Mouse (Mus musculus) forebrain, embryonic 11.5 days (tissue): ENCODE measurements around the gene Ccnd2. TPM values are rescaled to one million over a fixed set of nuclear protein-coding genes. Genes with fewer than 3 reads are reported as not detected.

ENCODE experiments used
- ATAC-seq: fragments of 200-750 bp; cut with Nextera tagmentation; replicated peaks from 2 replicates; pipeline ENCODE4 v1.8.0; 2017; ENCODE audit warnings: moderate TSS enrichment; ENCODE audit not compliant: low FRiP score
- DNase-seq: peaks from one replicate; pipeline ENCODE4 v3.0.0-alpha.2; 2017; ENCODE audit warnings: low spot score
- H3K27ac ChIP-seq: fragments of 300-500 bp; sonication (generic); 2 replicates; pipeline ENCODE4 v1.5.1; 2014; ENCODE audit warnings: low read depth, low read length
- H3K27me3 ChIP-seq: fragments of 300-500 bp; sonication (generic); 2 replicates; pipeline ENCODE4 v1.6.1; 2014; ENCODE audit warnings: mild to moderate bottlenecking, low read length, mixed read lengths; ENCODE audit not compliant: control insufficient read depth, insufficient read depth
- H3K36me3 ChIP-seq: fragments of 300-500 bp; sonication (generic); 2 replicates; pipeline ENCODE4 v1.6.1; 2014; ENCODE audit warnings: mild to moderate bottlenecking, low read length, moderate library complexity, mixed read lengths; ENCODE audit not compliant: control insufficient read depth, insufficient read depth
- H3K4me1 ChIP-seq: fragments of 300-500 bp; sonication (generic); replicated peaks from 2 replicates; pipeline ENCODE4 v1.6.1; 2014; ENCODE audit warnings: low read length, mixed read lengths; ENCODE audit not compliant: control insufficient read depth, insufficient read depth
- H3K4me2 ChIP-seq: fragments of 300-500 bp; sonication (generic); 2 replicates; pipeline ENCODE4 v1.6.1; 2014; ENCODE audit warnings: low read depth, mild to moderate bottlenecking, low read length, moderate library complexity, mixed read lengths; ENCODE audit not compliant: severe bottlenecking
- H3K4me3 ChIP-seq: fragments of 300-500 bp; sonication (generic); 2 replicates; pipeline ENCODE4 v1.5.1; 2014; ENCODE audit warnings: low read depth, low read length
- H3K9ac ChIP-seq: fragments of 300-500 bp; sonication (generic); 2 replicates; pipeline ENCODE4 v1.6.1; 2014; ENCODE audit warnings: low read length
- H3K9me3 ChIP-seq: fragments of 300-500 bp; sonication (generic); 2 replicates; pipeline ENCODE4 v1.6.1; 2016; ENCODE audit warnings: low read length, mixed read lengths; ENCODE audit not compliant: control insufficient read depth
- WGBS: fragments of 180-500 bp; shearing (Covaris S2); extraction: QIAGEN DNeasy Blood & Tissue Kit; methylation state at CpG from one replicate; pipeline ENCODE4 v1.1.7; 2014; 5-methylcytosine and 5-hydroxymethylcytosine counted together
- polyA plus RNA-seq: library from polyadenylated mRNA; unstranded; fragments of >200 nt; fragmentation: Nextera tagmentation; extraction: Ambion mirVana; gene quantifications from 2 replicates; pipeline ENCODE4 v1.2.1, GENCODE M21; 2014

The Ccnd2 gene
- polyA plus RNA-seq, 1 experiment from 2014 or later: 1,292 TPM

DNA sequence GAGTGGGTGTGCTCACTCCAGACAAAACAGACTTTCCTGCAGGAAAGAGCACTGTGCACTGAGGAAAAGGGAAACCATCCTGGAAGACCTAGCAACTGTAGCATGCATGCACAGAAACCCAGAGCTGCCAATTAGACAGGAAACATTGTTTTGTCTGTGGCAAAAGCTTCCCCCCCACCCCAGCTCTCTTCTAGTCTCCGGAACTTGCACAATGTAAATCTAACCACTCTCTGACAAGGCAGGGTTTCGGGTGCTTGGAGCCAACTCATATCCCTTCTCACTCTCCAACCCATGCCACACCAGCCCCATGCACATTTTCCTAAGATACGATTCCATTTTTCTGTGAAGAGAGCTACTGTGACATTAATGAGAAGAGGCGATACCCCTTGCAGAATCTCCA, 13.7 kb upstream of the Ccnd2 start:
- no peak for DNase-seq
- no peaks in the 10 kb centered on the region for H3K4me1 ChIP-seq
- H3K4me3 ChIP-seq: no peak overlapping the region
- H3K36me3 ChIP-seq: no peaks in the 10 kb centered on the region
- H3K27ac ChIP-seq: no peak overlapping the region
- WGBS: 73% methylated on average over 4 of the region's 4 CpGs
- H3K27me3 ChIP-seq: no peaks in the 10 kb centered on the region
- no peak for ATAC-seq
- H3K9ac ChIP-seq: no peak overlapping the region
- no peaks in the 10 kb centered on the region for H3K9me3 ChIP-seq
- no peak overlapping the region for H3K4me2 ChIP-seq

- DNase-seq: no peak
- Histone ChIP-seq H3K4me2 (no peak overlapping the region), H3K36me3 (no peaks in the 10 kb centered on the region), H3K4me1 (no peaks in the 10 kb centered on the region), H3K27me3 (no peaks in the 10 kb centered on the region), H3K9me3 (no peaks in the 10 kb centered on the region), H3K9ac (no peak overlapping the region), H3K4me3 (no peak overlapping the region), H3K27ac (no peak overlapping the region)
- WGBS: 79% methylated on average over 6 of the region's 6 CpGs
- ATAC-seq: no peak
Observed at GRCm38 (mm10) chr6:127162842-127163241, 10.8 kb upstream of the Ccnd2 start.

DNA sequence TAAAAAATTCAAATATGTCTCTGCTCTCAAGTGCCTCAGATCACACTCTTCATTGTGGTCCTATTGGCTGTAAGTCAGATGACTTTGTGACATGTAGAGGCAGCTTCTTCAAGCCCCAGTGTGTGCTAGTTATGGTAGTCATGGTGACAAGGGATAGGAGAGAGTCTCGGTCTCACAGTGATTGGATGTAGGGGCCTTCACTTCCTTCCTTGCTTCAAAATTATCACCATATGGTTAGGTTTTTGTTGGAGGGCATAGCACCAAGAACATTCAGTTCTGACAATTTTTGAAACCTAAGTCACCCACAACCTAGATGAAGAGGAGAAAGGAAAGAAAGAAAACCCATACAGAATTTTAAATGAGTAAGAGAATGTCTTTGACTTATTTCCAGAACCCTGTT, 5.3 kb upstream of the Ccnd2 start:
- ATAC-seq: no peak
- H3K4me2 ChIP-seq: no peak overlapping the region
- H3K27me3 ChIP-seq: peaks cover 19% of the 10 kb centered on the region
- no peak for DNase-seq
- no peak overlapping the region for H3K9ac ChIP-seq
- no peaks in the 10 kb centered on the region for H3K9me3 ChIP-seq
- peaks cover 18% of the 10 kb centered on the region for H3K4me1 ChIP-seq
- H3K4me3 ChIP-seq: no peak overlapping the region
- H3K36me3 ChIP-seq: no peaks in the 10 kb centered on the region
- no peak overlapping the region for H3K27ac ChIP-seq
- WGBS: 50% methylated on average over 1 of the region's 1 CpGs

DNA sequence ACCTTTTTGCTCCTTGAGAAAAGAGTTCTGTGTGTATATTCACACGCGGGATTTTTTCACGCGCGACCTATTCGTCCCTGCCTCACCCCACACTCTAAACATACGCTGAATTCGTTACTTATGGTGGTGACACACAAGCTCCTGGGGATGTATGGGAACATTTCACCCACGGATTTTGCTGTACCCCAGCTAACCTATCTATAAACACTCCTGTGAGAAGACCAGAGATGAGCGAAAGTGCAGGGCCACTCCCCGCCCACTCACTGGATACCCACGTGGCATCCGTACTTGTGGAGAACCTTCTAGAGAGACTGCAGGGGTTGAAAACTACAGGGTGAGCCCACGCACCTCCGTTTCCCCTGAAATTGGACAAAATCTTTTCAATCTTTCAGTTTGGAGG, 3.5 kb upstream of the Ccnd2 start:
- WGBS: under 1% methylated on average over 15 of the region's 15 CpGs

GRCm38 (mm10) chr6:127154708-127155268, 2.8 kb upstream of the Ccnd2 start:
- Histone ChIP-seq H3K4me3 (peak overlapping the region; percentile 86), H3K9me3 (no peaks in the 10 kb centered on the region), H3K4me1 (peaks cover 29% of the 10 kb centered on the region), H3K9ac (peak overlapping the region; percentile 32), H3K4me2 (peak overlapping the region; percentile 82), H3K27me3 (peaks cover 19% of the 10 kb centered on the region), H3K36me3 (no peaks in the 10 kb centered on the region), H3K27ac (no peak overlapping the region)
- ATAC-seq (no peak), DNase-seq (peak; percentile 92)
- WGBS: 1% methylated on average over 34 of the region's 34 CpGs

More for the DNA sequence above, 3.5 kb upstream of the Ccnd2 start:
- ATAC-seq (no peak), DNase-seq (peak; percentile 57)
- no peak overlapping the region for H3K27ac ChIP-seq
- H3K36me3 ChIP-seq: no peaks in the 10 kb centered on the region
- H3K27me3 ChIP-seq: peaks cover 19% of the 10 kb centered on the region
- H3K4me1 ChIP-seq: peaks cover 29% of the 10 kb centered on the region
- no peaks in the 10 kb centered on the region for H3K9me3 ChIP-seq
- H3K4me3 ChIP-seq: peak overlapping the region; percentile 86
- H3K4me2 ChIP-seq: peak overlapping the region; percentile 82
- H3K9ac ChIP-seq: peak overlapping the region; percentile 32

- ATAC-seq: no peak
- Histone ChIP-seq H3K27me3 (peaks cover 19% of the 10 kb centered on the region), H3K9me3 (no peaks in the 10 kb centered on the region), H3K36me3 (no peaks in the 10 kb centered on the region), H3K4me3 (peak overlapping the region; percentile 86), H3K4me1 (peaks cover 29% of the 10 kb centered on the region), H3K9ac (peak overlapping the region; percentile 32), H3K27ac (peak overlapping the region; percentile 10; the same call in 1 of the 2 replicates), H3K4me2 (peak overlapping the region; percentile 82)
- under 1% methylated on average over 30 of the region's 30 CpGs for WGBS
- DNase-seq: peak; percentile 68
Observed at GRCm38 (mm10) chr6:127153972-127154707, 2.1 kb upstream of the Ccnd2 start.

DNA sequence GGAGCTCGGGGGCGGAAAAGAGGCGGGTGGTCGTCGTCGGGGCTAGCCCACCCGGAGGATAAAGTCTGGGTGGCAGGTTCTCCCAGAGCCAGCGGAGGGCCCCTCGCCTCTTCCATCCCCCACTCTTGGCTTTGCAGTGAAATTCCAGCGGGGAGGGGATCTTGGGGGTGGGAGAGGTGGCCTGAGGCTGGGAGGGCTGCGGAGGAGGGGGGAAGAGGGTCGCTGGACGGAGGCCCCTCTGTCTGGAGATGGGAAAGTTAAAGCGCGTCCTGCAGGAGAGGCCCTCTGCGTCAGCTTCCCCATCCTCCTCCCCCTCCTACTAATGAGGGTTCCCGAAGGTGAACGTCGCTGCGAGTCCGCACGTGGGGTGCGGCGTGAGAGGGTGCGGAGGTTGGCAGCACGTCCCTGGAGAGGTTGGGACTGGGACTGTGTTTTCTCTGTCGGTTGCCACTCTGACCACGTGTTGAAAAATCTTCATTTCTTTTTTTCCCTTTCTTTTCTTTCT, 1.4 kb upstream of the Ccnd2 start:
- Histone ChIP-seq H3K4me3 (peak overlapping the region; percentile 86), H3K9ac (peak overlapping the region; percentile 32), H3K36me3 (no peaks in the 10 kb centered on the region), H3K27ac (peak overlapping the region; percentile 91), H3K27me3 (peaks cover 19% of the 10 kb centered on the region), H3K4me1 (peaks cover 29% of the 10 kb centered on the region), H3K9me3 (no peaks in the 10 kb centered on the region), H3K4me2 (peak overlapping the region; percentile 82)
- 0% methylated on average over 27 of the region's 28 CpGs for WGBS
- DNase-seq (peak; percentile 89), ATAC-seq (peak; percentile 12)

- WGBS: under 1% methylated on average over 29 of the region's 29 CpGs
- Histone ChIP-seq H3K36me3 (peaks cover 4% of the 10 kb centered on the region; the same call in 1 of the 2 replicates), H3K9ac (peak overlapping the region; percentile 68), H3K27ac (peak overlapping the region; percentile 91), H3K4me1 (peaks cover 32% of the 10 kb centered on the region), H3K27me3 (peaks cover 17% of the 10 kb centered on the region), H3K4me2 (peak overlapping the region; percentile 82), H3K9me3 (no peaks in the 10 kb centered on the region), H3K4me3 (peak overlapping the region; percentile 86)
- DNase-seq (peak; percentile 86), ATAC-seq (peak; percentile 3)
Observed at GRCm38 (mm10) chr6:127151565-127152105, 358 bp downstream of the Ccnd2 start.
